Mouse (Mus musculus): Measurements from ENCODE around the gene Olfr750. TPM values are rescaled to one million over a fixed set of nuclear protein-coding genes. Genes with fewer than 3 reads are reported as not detected.

Olfr750 gene
- not detected in 2 replicates for polyA plus RNA-seq (2012; rRNA removed)

GRCm38 (mm10) chr14:51074335-51074734 lies at the start of gene Olfr750:
TSS of gene Olfr750 (minus strand) at chr14:51074435.

GRCm38 (mm10) chr14:51113916-51114560 lies 39.8 kb upstream of the Olfr750 start, which contains the start of gene Eddm3b:
TSS of gene Eddm3b (plus strand) at chr14:51114426.

DNA sequence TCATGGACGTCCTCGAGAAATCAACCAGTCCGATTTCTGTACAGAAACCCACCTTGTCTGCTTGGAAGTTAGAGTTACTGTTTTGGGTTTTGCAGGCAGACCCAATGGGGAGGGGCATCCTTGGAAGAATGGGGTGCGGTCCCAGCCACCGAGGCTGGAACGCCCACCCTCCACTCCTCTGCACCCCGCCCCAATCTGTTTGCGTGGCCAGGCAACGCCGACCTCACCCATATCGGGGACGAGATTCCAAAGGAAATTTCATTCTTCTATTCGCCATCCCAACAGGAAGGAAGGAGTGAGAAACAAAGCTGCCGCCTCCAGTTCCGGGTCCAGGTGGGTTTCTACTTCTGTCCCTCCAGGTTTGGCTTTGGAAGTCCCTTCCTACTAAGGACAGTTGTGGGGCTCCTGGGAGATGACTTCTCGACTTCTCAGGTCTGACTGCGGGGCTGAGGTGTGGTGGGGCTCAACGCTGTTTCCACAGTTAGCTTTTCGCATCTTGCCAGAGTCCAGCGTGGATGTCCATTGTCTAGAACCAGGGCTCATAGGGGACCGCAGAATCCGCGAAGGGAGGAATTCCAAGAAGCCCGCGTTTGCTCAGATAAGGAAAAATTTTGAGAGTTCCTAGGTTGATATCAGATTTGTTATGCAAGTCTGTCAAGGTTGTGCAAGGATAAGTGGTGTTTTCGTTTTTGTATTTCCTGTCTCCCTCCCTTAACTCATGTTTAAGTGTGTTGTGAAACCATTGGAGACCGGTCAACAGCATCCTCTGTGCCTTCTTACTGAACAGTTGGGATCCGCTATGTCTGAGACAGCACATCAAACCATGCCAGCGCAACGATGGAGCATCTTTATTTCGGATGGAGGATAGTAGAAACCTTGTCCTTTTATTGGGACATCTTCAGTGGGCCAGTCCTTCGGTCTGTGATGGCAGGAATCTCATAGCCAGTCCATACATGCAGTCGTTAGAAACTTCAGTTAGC lies 17.0 kb upstream of the Olfr750 start, which contains the start of the genes Rnase4 and Ang:
TSS of gene Rnase4 (plus strand) at position 157 of the 980 bp plus-strand sequence.
TSS of gene Ang (plus strand) at position 230 of the 980 bp plus-strand sequence.

DNA sequence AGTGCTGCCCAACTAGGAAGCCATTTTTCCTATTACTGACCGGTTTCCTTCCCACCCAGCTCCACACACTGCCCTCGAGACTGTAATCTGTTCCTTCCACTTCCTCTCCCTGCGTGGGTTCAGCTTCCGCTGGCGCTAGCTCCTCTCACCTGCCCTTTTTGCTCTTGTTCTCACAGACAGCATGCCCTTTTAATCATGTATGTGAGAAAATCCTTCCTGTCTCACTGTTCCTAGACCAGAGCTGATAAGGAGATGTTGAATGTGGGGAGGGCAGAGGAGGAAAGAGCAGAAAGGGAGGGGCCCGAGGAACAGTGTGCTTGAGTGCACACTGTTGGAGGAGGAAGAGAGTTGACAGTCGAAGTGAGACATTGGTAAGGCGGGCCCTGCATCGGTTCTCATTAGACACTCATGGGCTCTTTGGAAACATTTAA lies 16.8 kb downstream of the Olfr750 start, which contains the start of gene Rnase12:
TSS of gene Rnase12 (minus strand) at position 261 of the 431 bp plus-strand sequence.

GRCm38 (mm10) chr14:51050063-51050462 lies 24.2 kb downstream of the Olfr750 start, which contains the start of gene Rnase11:
TSS of gene Rnase11 (minus strand) at chr14:51050163.

DNA sequence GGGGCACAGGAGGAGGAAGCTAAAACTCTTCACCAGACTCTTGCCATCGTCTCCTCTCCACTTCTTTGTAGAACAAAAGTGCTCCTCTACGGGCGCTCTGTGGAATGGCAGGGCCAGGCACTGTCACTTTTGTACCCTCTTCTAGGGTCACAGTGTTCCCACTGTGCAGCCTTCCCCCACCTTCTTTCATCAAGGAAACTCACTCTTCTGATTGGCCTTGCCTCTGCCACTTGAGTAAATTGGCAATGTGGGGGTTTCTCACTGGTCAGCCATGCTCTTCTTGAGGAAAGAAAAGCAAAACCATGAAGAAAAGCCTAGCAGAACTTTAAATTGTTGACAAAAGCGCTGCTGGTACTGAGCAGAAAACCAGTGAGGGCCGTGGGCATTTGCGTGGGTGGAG lies 32.5 kb downstream of the Olfr750 start, which contains the start of gene Rnase9:
TSS of gene Rnase9 (minus strand) at position 101 of the 400 bp plus-strand sequence.

Other genes with a start within 250 kb of the Olfr750 start
- gene Tep1, start 203.9 kb downstream of the Olfr750 start, polyA plus RNA-seq (2012; rRNA removed) = 4.2 and 6.1 TPM in 2 replicates
- gene Klhl33, start 176.9 kb downstream of the Olfr750 start, polyA plus RNA-seq (2012; rRNA removed) = 0.79 and 1.2 TPM in 2 replicates
- 122 and 139 TPM in 2 replicates for gene Osgep, start 149.5 kb downstream of the Olfr750 start, polyA plus RNA-seq (2012; rRNA removed)
- 167 and 214 TPM in 2 replicates for gene Apex1, start 149.5 kb downstream of the Olfr750 start, polyA plus RNA-seq (2012; rRNA removed)
- gene Pip4p1, start 143.6 kb downstream of the Olfr750 start, polyA plus RNA-seq (2012; rRNA removed) = 129 and 137 TPM in 2 replicates
- 22.1 and 24.5 TPM in 2 replicates for gene Pnp, start 143.4 kb downstream of the Olfr750 start, polyA plus RNA-seq (2012; rRNA removed)
- gene Gm49342, start 129.9 kb downstream of the Olfr750 start, polyA plus RNA-seq (2012; rRNA removed) = 28.5 and 35.7 TPM in 2 replicates
- 0.23 and 0.28 TPM in 2 replicates for gene Pnp2, start 118.4 kb downstream of the Olfr750 start, polyA plus RNA-seq (2012; rRNA removed)
- 0.04 TPM in 1 of 2 replicates, not detected in the other for gene Rnase10, start 66.7 kb downstream of the Olfr750 start, polyA plus RNA-seq (2012; rRNA removed)
- not detected in 2 replicates for gene Rnase9, start 32.6 kb downstream of the Olfr750 start, polyA plus RNA-seq (2012; rRNA removed)
- gene Rnase11, start 24.3 kb downstream of the Olfr750 start, polyA plus RNA-seq (2012; rRNA removed) = not detected in 2 replicates
- not detected in 2 replicates for gene Rnase12, start 16.8 kb downstream of the Olfr750 start, polyA plus RNA-seq (2012; rRNA removed)
- 14.3 and 24.3 TPM in 2 replicates for gene Rnase4, start 16.6 kb upstream of the Olfr750 start, polyA plus RNA-seq (2012; rRNA removed)
- 4.3 and 6.9 TPM in 2 replicates for gene Ang, start 16.7 kb upstream of the Olfr750 start, polyA plus RNA-seq (2012; rRNA removed)
- gene Eddm3b, start 40.0 kb upstream of the Olfr750 start, polyA plus RNA-seq (2012; rRNA removed) = not detected in 2 replicates
- 0.35 and 0.66 TPM in 2 replicates for gene Rnase6, start 49.5 kb upstream of the Olfr750 start, polyA plus RNA-seq (2012; rRNA removed)
- gene Rnase1, start 72.3 kb upstream of the Olfr750 start, polyA plus RNA-seq (2012; rRNA removed) = 0.25 and 0.31 TPM in 2 replicates
- gene Rnase2b, start 87.8 kb upstream of the Olfr750 start, polyA plus RNA-seq (2012; rRNA removed) = not detected in 2 replicates
- not detected in 2 replicates for gene Ang2, start 124.7 kb upstream of the Olfr750 start, polyA plus RNA-seq (2012; rRNA removed)
- not detected in 2 replicates for gene Ear14, start 129.0 kb upstream of the Olfr750 start, polyA plus RNA-seq (2012; rRNA removed)
- not detected in 2 replicates for gene Rnase2a, start 181.7 kb upstream of the Olfr750 start, polyA plus RNA-seq (2012; rRNA removed)